Mouse (Mus musculus) liver, embryonic 15.5 days (tissue): Measurements from ENCODE around the gene Abi3. TPM values are rescaled to one million over a fixed set of nuclear protein-coding genes. Genes with fewer than 3 reads are reported as not detected.
"Not testable (repeated sequence)": the region's sequence is repeated elsewhere in the genome, so short reads cannot be mapped to it uniquely, and the experiment has no call there.

ENCODE experiments used
- ATAC-seq: fragments of 200-750 bp; cut with Nextera tagmentation; 2 replicates; pipeline ENCODE4 v1.8.0; 2017; ENCODE audit warnings: moderate number of reproducible peaks, mild to moderate bottlenecking, moderate library complexity; ENCODE audit not compliant: insufficient read depth
- H3K27ac ChIP-seq: fragments of 300-500 bp; sonication (generic); replicated peaks from 2 replicates; pipeline ENCODE4 v1.5.1; 2015; ENCODE audit warnings: mild to moderate bottlenecking, inconsistent platforms
- H3K27me3 ChIP-seq: fragments of 300-500 bp; sonication (generic); 2 replicates; pipeline ENCODE4 v1.6.1; 2015; ENCODE audit warnings: mild to moderate bottlenecking, inconsistent platforms
- H3K36me3 ChIP-seq: fragments of 300-500 bp; sonication (generic); replicated peaks from 2 replicates; pipeline ENCODE4 v1.6.1; 2015; ENCODE audit warnings: moderate library complexity, mild to moderate bottlenecking, inconsistent platforms
- H3K4me1 ChIP-seq: fragments of 300-500 bp; sonication (generic); replicated peaks from 2 replicates; pipeline ENCODE4 v1.6.1; 2015; ENCODE audit warnings: inconsistent platforms
- H3K4me2 ChIP-seq: fragments of 300-500 bp; sonication (generic); 2 replicates; pipeline ENCODE4 v1.6.1; 2015; ENCODE audit warnings: moderate library complexity, mild to moderate bottlenecking, inconsistent platforms
- H3K4me3 ChIP-seq: fragments of 300-500 bp; sonication (generic); replicated peaks from 2 replicates; pipeline ENCODE4 v1.5.1; 2015; ENCODE audit warnings: mild to moderate bottlenecking, inconsistent platforms
- H3K9ac ChIP-seq: fragments of 300-500 bp; sonication (generic); 2 replicates; pipeline ENCODE4 v1.6.1; 2015; ENCODE audit warnings: moderate library complexity, mild to moderate bottlenecking, inconsistent platforms
- H3K9me3 ChIP-seq: fragments of 300-500 bp; sonication (generic); replicated peaks from 2 replicates; pipeline ENCODE4 v1.6.1; 2016; ENCODE audit warnings: inconsistent platforms
- WGBS: fragments of 180-500 bp; shearing (Covaris S2); methylation state at CpG from one replicate; pipeline ENCODE4 v1.1.7; 2015; ENCODE audit warnings: mixed read lengths; ENCODE audit not compliant: insufficient replicate concordance; 5-methylcytosine and 5-hydroxymethylcytosine counted together
- polyA plus RNA-seq: library from polyadenylated mRNA; unstranded; fragments of >200 nt; fragmentation: Nextera tagmentation; extraction: Ambion mirVana; gene quantifications from 2 replicates; pipeline ENCODE4 v1.2.1, GENCODE M21; 2015

Gene Abi3
- polyA plus RNA-seq: 6.9 and 7.0 TPM in 2 replicates

DNA sequence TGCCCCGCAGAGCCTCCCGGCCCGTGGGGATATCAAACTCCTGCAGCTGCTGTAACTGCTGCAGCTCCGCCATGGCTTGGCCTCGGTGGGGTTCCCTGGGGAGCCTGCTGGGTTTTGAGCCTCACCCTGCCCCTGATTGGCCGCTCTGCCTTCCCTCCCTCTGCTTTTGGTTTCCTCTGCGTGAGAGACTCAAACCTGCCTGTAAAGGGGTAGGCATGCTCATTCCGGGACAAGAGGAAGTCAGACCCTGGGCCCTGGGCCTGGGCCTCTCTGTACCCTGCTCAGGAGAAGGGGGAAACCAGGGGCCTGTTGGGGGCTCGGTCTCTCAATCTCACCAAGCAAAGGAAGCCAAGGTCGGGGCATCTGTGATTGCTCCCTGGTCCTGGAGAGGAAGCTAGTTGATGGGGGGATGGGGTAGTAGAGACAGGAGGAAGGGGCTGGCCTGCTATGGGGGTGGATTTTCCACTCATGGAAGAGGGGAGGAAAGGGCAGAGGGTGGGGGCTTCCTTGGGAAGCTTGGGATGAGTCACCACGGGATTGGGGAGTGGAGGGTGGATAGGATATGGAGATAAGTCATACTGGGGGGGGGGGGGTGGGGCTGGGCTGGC is at the start of gene Abi3:
Gene Abi3 (minus strand): TSS at position 403 of the 608 bp plus-strand sequence.
- H3K27me3 ChIP-seq: peaks cover 29% of the 10 kb centered on the region
- no peaks in the 10 kb centered on the region for H3K36me3 ChIP-seq
- peak within 1 kb of the TSS; percentile 8 for H3K27ac ChIP-seq
- H3K4me1 ChIP-seq: peaks cover 56% of the 10 kb centered on the region
- peak within 1 kb of the TSS; percentile 16; the same call in 1 of the 2 replicates for H3K9ac ChIP-seq
- WGBS: under 1% methylated on average over 11 of the region's 11 CpGs
- H3K9me3 ChIP-seq: no peaks in the 10 kb centered on the region
- peak; percentile 72 for ATAC-seq
- peak within 1 kb of the TSS; percentile 41 for H3K4me3 ChIP-seq
- peak within 1 kb of the TSS; percentile 57 for H3K4me2 ChIP-seq

GRCm38 (mm10) chr11:95890462-95891051 is 48.3 kb upstream of the Abi3 start:
- Histone ChIP-seq H3K36me3 (no peaks in the 10 kb centered on the region), H3K4me3 (no peak overlapping the region), H3K27me3 (0 out of 2 replicates have a peak, but pooled peaks cover 3% of the 10 kb centered on the region), H3K9me3 (no peaks in the 10 kb centered on the region), H3K27ac (no peak overlapping the region), H3K9ac (no peak overlapping the region), H3K4me1 (no peaks in the 10 kb centered on the region), H3K4me2 (no peak overlapping the region)
- no peak for ATAC-seq
- 57% methylated on average over 2 of the region's 2 CpGs for WGBS

DNA sequence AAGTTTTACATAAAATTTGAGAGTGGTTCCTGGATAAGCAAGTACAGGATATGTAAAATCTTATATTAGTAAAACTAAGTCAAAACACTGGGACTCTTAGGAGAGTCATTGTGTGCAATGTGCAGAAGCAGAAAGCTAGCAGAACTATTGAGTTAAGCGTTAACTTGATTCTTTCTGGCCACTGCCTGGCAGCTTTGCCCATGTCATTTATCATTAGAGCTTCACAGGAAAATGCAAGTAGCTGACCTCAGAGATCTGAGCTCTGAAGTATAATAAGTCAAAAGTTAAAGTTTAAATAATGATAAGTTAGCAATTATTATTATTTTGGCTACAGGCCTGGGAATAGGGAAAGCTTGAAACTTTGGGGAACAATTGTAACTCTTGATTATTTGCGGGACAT is 37.6 kb upstream of the Abi3 start:
- not testable (repeated sequence) for H3K4me3 ChIP-seq, H3K4me2 ChIP-seq, H3K27ac ChIP-seq, H3K9me3 ChIP-seq, H3K9ac ChIP-seq, H3K27me3 ChIP-seq, H3K4me1 ChIP-seq, H3K36me3 ChIP-seq, ATAC-seq
- 71% methylated on average over 2 of the region's 2 CpGs for WGBS

DNA sequence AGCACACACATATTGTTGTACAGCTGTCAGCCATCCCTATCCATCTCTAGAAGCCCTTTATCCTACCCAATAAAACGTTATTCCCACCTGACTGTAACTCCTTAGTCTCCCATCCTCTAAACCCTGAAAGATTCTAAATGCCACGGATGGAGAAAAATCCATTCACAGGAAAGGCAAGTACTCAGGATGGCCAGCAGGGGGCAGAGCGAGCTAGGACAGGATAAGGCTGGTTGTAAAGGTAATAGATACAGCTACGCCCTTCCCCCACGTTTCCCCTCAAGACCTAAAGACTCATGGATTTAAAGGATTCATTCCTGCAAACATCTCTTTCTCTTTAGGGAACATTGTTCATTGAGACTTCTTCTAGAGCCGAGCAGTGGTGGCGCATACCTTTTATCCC is 34.0 kb upstream of the Abi3 start:
- H3K9ac ChIP-seq: no peak overlapping the region

DNA sequence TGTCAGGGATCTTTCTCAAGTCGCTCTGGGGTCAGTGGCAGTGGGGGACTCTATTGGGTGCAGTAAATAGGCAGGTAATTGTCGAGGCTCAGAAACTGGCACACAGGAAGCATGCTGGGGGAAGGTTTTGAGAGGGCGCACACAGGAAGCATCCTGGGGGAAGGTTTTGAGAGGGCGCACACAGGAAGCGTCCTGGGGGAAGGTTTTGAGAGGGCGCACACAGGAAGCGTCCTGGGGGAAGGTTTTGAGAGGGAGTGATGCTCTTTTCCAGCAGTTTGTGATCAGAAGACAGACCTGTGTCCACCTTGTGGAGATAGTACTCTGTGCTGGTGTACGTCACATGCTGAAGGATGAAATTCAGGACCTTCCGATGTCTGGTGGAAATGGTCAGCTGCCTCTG is 33.5 kb upstream of the Abi3 start:
- no peaks in the 10 kb centered on the region for H3K4me1 ChIP-seq
- H3K27me3 ChIP-seq: no peaks in the 10 kb centered on the region
- H3K4me2 ChIP-seq: no peak overlapping the region
- no peaks in the 10 kb centered on the region for H3K9me3 ChIP-seq
- no peak overlapping the region for H3K9ac ChIP-seq
- H3K4me3 ChIP-seq: no peak overlapping the region
- no peak for ATAC-seq
- 26% methylated on average over 9 of the region's 9 CpGs for WGBS
- H3K27ac ChIP-seq: no peak overlapping the region
- no peaks in the 10 kb centered on the region for H3K36me3 ChIP-seq

More for the DNA sequence above, 34.0 kb upstream of the Abi3 start:
- WGBS: 21% methylated on average over 7 of the region's 7 CpGs
- Histone ChIP-seq H3K27me3 (peaks cover 3% of the 10 kb centered on the region), H3K36me3 (no peaks in the 10 kb centered on the region), H3K4me2 (no peak overlapping the region), H3K9me3 (no peaks in the 10 kb centered on the region), H3K27ac (no peak overlapping the region), H3K4me3 (no peak overlapping the region), H3K4me1 (no peaks in the 10 kb centered on the region)
- ATAC-seq: no peak

- Histone ChIP-seq H3K4me2 (no peak overlapping the region), H3K27me3 (no peaks in the 10 kb centered on the region), H3K9ac (no peak overlapping the region), H3K4me1 (peaks cover 13% of the 10 kb centered on the region), H3K27ac (no peak overlapping the region), H3K4me3 (no peak overlapping the region), H3K36me3 (no peaks in the 10 kb centered on the region), H3K9me3 (no peaks in the 10 kb centered on the region)
- 53% methylated on average over 6 of the region's 6 CpGs for WGBS
- no peak for ATAC-seq
These were observed 27.7 kb upstream of the Abi3 start for GRCm38 (mm10) chr11:95869918-95870470.

DNA sequence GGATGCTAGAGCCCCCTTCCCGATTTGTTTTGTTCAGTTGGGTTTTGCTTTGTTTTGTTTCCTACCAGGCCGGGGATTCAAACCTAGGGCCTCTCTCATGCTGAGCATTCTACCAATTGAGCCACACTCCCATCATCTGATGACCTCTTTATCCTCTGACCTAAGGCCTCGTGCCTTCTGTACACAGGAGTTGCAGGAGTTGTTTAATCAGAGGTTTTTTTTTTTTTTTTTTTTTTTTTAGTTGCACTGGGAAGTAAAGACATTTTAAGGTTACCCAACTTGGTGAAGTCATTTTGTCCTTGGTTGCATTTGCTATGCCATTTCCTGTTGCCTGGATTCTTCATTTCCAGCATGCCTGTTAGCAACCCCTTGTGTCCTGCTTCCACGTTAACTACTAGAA is 27.2 kb upstream of the Abi3 start:
- H3K4me3 ChIP-seq: no peak overlapping the region
- H3K9me3 ChIP-seq: no peaks in the 10 kb centered on the region
- H3K27ac ChIP-seq: no peak overlapping the region
- H3K36me3 ChIP-seq: no peaks in the 10 kb centered on the region
- H3K27me3 ChIP-seq: no peaks in the 10 kb centered on the region
- ATAC-seq: no peak
- 64% methylated on average over 4 of the region's 4 CpGs for WGBS
- no peak overlapping the region for H3K9ac ChIP-seq
- H3K4me2 ChIP-seq: no peak overlapping the region
- H3K4me1 ChIP-seq: peaks cover 13% of the 10 kb centered on the region

DNA sequence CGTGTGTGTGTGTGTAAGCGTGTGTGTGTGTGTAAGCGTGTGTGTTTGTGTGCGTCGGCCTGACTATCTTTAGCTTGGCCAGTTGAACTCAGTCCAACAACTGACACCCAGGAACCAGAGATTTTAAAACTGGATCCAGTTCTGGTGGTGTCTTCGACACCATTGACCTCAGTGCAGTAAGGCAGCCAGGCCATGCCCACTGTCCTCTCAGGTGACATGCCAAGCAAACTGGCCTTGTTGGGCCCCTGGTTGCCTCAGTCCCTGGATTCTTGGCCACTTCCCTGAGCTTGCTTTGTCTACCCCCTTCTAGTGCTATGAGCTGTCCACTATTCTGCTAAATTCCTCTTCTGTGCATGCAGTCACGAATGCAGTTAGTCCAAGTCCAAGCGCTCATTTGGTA is 19.1 kb upstream of the Abi3 start:
- Histone ChIP-seq H3K4me3 (no peak overlapping the region), H3K36me3 (no peaks in the 10 kb centered on the region), H3K4me1 (peaks cover 37% of the 10 kb centered on the region), H3K9me3 (no peaks in the 10 kb centered on the region), H3K4me2 (no peak overlapping the region), H3K9ac (no peak overlapping the region), H3K27me3 (no peaks in the 10 kb centered on the region), H3K27ac (peak overlapping the region; percentile 35; the same call in 1 of the 2 replicates)
- no peak for ATAC-seq
- 75% methylated on average over 8 of the region's 8 CpGs for WGBS

DNA sequence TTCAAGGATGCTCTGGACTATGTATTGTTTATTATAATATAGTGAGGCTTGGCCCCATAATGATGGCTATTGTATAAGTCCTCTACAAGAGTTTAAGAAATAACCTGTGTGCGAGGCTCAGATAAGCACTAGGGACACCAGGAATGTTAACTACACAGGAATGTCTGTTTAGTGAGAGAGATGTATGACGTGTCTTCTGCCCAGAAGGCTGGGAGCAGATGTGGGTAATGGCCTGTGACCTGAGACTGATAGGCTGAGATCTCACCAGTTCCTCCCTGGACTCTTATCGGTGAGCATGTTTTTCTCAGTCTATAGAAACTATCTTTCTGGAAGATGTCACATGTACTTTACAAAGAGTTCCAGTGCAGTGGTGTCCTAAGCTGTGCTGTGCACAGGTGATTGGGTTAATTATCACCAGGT is 17.8 kb upstream of the Abi3 start:
- H3K27me3 ChIP-seq: no peaks in the 10 kb centered on the region
- peak overlapping the region; percentile 83 for H3K4me3 ChIP-seq
- 17% methylated on average over 3 of the region's 3 CpGs for WGBS
- ATAC-seq: peak; percentile 43
- peak overlapping the region; percentile 97 for H3K27ac ChIP-seq
- H3K9ac ChIP-seq: peak overlapping the region; percentile 81
- no peaks in the 10 kb centered on the region for H3K36me3 ChIP-seq
- peak overlapping the region; percentile 91 for H3K4me2 ChIP-seq
- no peaks in the 10 kb centered on the region for H3K9me3 ChIP-seq
- peaks cover 37% of the 10 kb centered on the region for H3K4me1 ChIP-seq

DNA sequence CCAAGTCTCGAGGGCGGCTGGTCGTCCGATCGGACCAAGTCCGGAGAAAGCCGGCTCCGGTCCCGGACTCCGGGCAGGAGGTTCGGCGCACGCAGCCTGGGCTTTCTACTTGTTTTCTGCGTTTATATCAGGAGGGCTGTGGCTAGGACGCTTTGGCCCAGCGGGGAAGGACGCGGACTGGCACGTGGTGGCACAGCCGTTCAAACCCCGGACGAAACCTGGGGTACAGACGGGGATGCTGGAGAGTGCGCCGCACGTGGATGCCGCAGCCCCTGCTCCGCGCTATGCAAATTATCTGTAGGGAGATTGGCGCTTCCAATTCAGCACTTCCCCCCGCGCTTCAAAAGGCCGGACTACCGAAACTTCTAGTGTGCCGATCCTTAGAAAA is 17.2 kb upstream of the Abi3 start:
- WGBS: under 1% methylated on average over 35 of the region's 35 CpGs

DNA sequence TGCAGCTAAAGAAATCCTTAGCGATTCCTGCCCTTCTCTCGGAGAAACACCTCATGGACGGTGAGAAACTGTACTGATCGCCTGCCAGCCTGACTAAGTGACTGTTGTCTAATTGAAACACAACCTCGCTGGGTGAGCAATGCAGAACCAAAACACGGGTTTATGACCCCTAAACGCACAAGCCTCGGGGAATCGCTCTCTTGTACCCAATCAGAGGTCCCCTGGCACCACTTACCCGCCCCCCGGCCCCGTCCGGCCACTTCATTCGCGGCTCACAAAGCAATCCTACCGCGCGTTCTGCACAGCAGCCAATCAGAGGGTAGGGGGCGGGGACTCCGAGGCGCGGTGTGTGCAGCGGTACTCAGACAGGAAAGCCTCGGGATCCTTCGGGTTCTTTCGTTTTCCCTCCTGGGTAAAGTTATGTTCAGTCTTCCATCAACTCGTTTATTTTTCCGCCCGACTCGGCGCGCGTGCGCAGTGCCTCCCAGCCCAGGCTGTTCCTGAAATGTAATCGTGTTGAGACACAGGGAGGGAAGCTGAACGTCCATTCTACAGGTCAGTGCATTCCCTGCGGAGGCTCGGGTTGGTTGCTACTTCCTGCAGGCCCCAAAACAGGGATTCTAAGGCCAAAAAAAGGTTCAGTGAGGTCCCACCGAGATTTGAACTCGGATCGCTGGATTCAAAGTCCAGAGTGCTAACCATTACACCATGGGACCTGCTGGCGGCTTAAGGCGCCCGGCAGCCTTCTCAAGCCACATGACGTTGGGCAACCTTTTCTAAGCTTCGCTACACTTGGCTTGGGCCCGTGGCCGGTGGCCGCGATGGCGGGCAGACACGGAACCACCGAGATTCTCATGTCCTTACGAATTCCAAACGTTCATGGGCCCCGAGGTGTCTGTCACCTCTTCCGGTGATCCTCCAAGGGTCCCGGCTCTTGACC is 16.5 kb upstream of the Abi3 start:
- ATAC-seq: peak; percentile 96

More for the DNA sequence above, 17.2 kb upstream of the Abi3 start:
- Histone ChIP-seq H3K27me3 (no peaks in the 10 kb centered on the region), H3K9me3 (no peaks in the 10 kb centered on the region), H3K9ac (peak overlapping the region; percentile 81), H3K4me1 (peaks cover 37% of the 10 kb centered on the region), H3K36me3 (no peaks in the 10 kb centered on the region), H3K27ac (peak overlapping the region; percentile 97), H3K4me3 (peak overlapping the region; percentile 83), H3K4me2 (peak overlapping the region; percentile 91)
- peak; percentile 51 for ATAC-seq

More for the DNA sequence above, 16.5 kb upstream of the Abi3 start:
- Histone ChIP-seq H3K4me3 (peak overlapping the region; percentile 83), H3K9me3 (no peaks in the 10 kb centered on the region), H3K9ac (peak overlapping the region; percentile 81), H3K4me2 (peak overlapping the region; percentile 91), H3K27ac (peak overlapping the region; percentile 97), H3K4me1 (peaks cover 38% of the 10 kb centered on the region), H3K27me3 (no peaks in the 10 kb centered on the region), H3K36me3 (no peaks in the 10 kb centered on the region)
- WGBS: under 1% methylated on average over 58 of the region's 58 CpGs
